Mouse (Mus musculus): ENCODE measurements around the gene Kcnb1.
"Not testable (repeated sequence)": the region's sequence is repeated elsewhere in the genome, so short reads cannot be mapped to it uniquely, and the experiment has no call there.

Gene Kcnb1

GRCm38 (mm10) chr2:167190076-167190399, at the start of gene Kcnb1:
Gene Kcnb1, minus strand, starts transcription at chr2:167190155.
- peak; percentile 86 for DNase-seq

GRCm38 (mm10) chr2:167239262-167239661, 49.3 kb upstream of the Kcnb1 start:
- DNase-seq = no peak

- DNase-seq = no peak
These were observed 47.3 kb upstream of the Kcnb1 start for GRCm38 (mm10) chr2:167237224-167237623.

- DNase-seq = no peak
These were observed 46.2 kb upstream of the Kcnb1 start for GRCm38 (mm10) chr2:167236174-167236573.

- DNase-seq = no peak
These were observed 45.5 kb upstream of the Kcnb1 start for GRCm38 (mm10) chr2:167235338-167236018.

GRCm38 (mm10) chr2:167233771-167234170, 43.8 kb upstream of the Kcnb1 start:
- DNase-seq = no peak

- no peak for DNase-seq
These were observed 43.0 kb upstream of the Kcnb1 start for GRCm38 (mm10) chr2:167233009-167233335.

- no peak for DNase-seq
These were observed 42.4 kb upstream of the Kcnb1 start for GRCm38 (mm10) chr2:167232132-167233008.

- no peak for DNase-seq
These were observed 40.6 kb upstream of the Kcnb1 start for GRCm38 (mm10) chr2:167230554-167230953.

- DNase-seq = no peak
These were observed 35.0 kb upstream of the Kcnb1 start for GRCm38 (mm10) chr2:167224937-167225336.

- DNase-seq = no peak
These were observed 34.2 kb upstream of the Kcnb1 start for GRCm38 (mm10) chr2:167224194-167224593.

GRCm38 (mm10) chr2:167222152-167222551, 32.2 kb upstream of the Kcnb1 start:
- peak; percentile 74 for DNase-seq

GRCm38 (mm10) chr2:167221159-167221845, 31.3 kb upstream of the Kcnb1 start:
- DNase-seq = no peak

- no peak for DNase-seq
These were observed 30.8 kb upstream of the Kcnb1 start for GRCm38 (mm10) chr2:167220736-167221135.

GRCm38 (mm10) chr2:167219154-167219775, 29.3 kb upstream of the Kcnb1 start:
- peak; percentile 89 for DNase-seq

- no peak for DNase-seq
These were observed 23.7 kb upstream of the Kcnb1 start for GRCm38 (mm10) chr2:167213666-167214065.

- DNase-seq = no peak
These were observed 23.1 kb upstream of the Kcnb1 start for GRCm38 (mm10) chr2:167213076-167213475.

- no peak for DNase-seq
These were observed 22.6 kb upstream of the Kcnb1 start for GRCm38 (mm10) chr2:167212551-167212950.

GRCm38 (mm10) chr2:167212089-167212488, 22.1 kb upstream of the Kcnb1 start:
- no peak for DNase-seq

GRCm38 (mm10) chr2:167209900-167210299, 19.9 kb upstream of the Kcnb1 start:
- DNase-seq = no peak

- no peak for DNase-seq
These were observed 19.0 kb upstream of the Kcnb1 start for GRCm38 (mm10) chr2:167208984-167209383.

- DNase-seq = no peak
These were observed 16.1 kb upstream of the Kcnb1 start for GRCm38 (mm10) chr2:167205918-167206629.

- DNase-seq = not testable (repeated sequence)
These were observed 14.7 kb upstream of the Kcnb1 start for GRCm38 (mm10) chr2:167204686-167205085.

All from right cerebral cortex, adult 18-20 months (tissue).